Mouse (Mus musculus) lung, adult 18-20 months (tissue): ENCODE results near the gene Acap3.
A peak's percentile ranks its signal among the peaks of the same experiment; 100 is the strongest.

Experiments used
- DNase-seq, 2 experiments: peaks; one replicate each; pipeline ENCODE4 v3.0.0; 2022; ENCODE audit warnings: mixed read lengths in 2 of 2

Acap3 gene

GRCm38 (mm10) chr4:155891551-155892001 lies at the start of gene Acap3, which contains the start of gene Pusl1:
Gene Acap3, plus strand, starts transcription at chr4:155891822.
Gene Pusl1, minus strand, starts transcription at chr4:155891781.
- DNase-seq = peak; percentile 93 to 95

- DNase-seq = no peak
These were observed 48.4 kb upstream of the Acap3 start for GRCm38 (mm10) chr4:155843231-155843630.

DNA sequence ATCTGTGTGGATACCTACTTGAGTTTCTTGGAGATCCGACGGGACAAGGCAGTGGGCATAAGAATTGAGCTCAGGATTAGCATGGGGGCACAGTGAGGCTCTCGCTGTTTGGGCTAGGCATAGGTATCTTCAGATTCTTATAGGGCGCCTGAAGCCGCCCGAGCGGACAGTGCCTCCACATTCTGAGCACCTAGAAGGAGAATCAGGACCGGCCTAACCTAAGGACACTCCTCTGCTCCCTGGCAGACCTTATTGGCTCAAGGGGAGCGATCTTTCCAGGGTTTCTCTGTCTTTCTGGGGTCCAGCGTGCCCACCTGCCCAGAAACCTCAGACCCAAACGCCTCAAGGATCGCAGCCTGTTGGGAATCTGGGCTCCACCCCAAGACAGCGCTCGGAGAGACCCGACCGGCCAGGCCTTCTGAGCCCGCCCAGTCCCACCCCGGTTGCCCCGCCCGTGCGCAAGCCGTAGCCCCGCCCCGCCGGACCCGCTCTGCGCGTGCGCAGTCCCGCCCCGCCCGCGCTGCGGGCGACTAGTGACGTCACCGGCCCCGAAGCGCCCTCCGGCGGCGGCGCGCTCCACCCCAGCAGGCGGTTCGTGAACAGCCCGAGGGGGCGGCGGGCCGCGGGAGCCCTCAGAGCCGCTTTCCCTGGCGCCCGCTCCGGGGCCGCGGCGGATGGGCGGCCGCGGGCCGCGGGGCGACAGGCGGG lies 44.6 kb upstream of the Acap3 start, which contains the start of gene Dvl1:
Gene Dvl1 (plus strand): TSS at position 532 of the 708 bp plus-strand sequence.
- peak; percentile 90 to 91 for DNase-seq

GRCm38 (mm10) chr4:155847591-155848352 lies 43.9 kb upstream of the Acap3 start:
- peak; percentile 34 to 47 for DNase-seq

DNA sequence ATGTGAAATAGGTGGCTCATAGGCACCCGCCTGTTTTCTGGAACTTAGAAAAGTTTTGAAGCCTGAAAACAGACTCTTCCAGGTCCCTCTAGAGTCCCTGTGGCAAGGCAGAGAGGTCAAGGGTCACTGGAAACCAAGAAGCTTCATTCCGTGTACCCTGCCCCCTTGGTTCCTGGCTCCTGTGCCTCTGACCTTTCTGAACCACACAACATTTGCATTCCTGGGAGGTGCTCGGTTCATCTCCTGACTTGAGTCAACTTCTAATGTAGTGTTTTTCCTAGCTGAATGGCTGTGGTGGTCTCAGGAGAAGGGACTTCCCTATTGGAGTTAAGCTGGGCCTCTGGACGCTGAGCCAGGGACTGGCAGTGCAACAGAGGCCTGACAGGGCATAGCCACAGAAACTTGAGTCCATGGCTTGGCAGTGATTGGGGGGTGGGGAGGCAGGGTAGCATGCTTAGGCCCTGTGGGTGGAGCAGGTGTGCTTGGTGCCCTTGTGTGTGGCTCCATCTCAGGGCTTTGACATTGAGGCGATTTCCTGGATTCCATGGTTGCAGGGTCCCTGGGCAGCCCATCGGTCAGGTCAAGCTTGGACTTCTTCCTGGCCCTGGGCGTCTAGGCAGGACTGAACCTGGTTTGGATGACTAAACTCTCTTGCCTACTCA lies 43.1 kb upstream of the Acap3 start:
- DNase-seq = no peak

- DNase-seq = no peak
These were observed 42.2 kb upstream of the Acap3 start for GRCm38 (mm10) chr4:155849391-155849790.

DNA sequence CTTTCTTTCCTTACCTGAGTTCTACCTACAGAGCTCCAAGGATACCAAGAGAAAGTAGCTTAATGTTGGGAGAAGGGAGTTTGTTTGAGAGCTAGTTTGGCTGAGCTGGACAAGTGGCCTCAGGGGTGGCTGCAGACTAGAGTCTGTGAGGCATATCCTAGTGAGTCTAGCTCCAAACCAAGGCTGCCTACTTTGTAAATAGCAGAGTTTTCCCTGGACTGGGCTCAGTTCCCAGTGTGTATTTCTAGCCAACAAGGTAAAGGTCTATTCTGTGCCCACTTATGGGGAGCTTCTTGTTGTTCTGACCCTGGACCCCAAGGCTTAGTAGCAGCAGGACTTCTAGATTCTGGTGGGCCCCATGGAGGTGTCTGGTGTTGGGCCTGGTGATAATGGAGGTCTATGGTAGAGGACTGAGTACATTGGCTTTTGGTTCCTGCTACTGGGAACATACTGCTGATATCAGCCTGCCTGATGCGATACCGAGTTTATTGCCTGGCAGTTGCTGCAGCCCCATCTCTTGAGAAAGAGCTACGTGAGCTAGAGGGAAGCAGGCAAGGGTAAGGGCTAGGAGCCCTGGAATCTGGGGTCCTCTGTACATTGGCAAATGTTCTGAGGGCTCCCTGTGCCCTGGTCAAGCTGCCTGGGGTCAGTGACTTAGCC lies 41.7 kb upstream of the Acap3 start:
- DNase-seq = no peak

- no peak for DNase-seq
These were observed 40.3 kb upstream of the Acap3 start for GRCm38 (mm10) chr4:155851368-155851767.

DNA sequence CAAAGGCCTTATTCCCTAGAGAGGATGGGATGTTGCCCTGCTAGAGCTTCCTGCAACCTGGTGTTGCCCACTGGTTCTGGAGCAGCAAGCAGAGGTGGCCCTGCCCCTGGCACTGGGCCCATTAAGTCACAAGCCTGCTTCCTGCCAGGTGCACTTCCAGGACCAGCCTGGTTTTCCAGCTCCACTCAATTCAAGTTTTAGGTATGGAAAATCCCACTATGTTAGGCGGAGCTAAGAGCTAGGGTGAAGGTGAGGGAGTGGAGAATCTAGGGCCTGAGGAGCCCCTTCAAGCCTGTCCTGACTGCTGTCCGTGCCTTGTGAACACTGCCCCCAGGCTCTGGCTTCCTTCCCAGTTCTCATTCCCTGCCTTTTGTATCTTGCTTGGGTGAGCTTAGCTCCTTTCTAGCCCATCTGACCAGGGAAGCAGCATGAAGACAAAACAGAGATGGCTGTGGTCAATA lies 39.6 kb upstream of the Acap3 start:
- peak in 1 of 2 experiments; percentile 56 for DNase-seq

DNA sequence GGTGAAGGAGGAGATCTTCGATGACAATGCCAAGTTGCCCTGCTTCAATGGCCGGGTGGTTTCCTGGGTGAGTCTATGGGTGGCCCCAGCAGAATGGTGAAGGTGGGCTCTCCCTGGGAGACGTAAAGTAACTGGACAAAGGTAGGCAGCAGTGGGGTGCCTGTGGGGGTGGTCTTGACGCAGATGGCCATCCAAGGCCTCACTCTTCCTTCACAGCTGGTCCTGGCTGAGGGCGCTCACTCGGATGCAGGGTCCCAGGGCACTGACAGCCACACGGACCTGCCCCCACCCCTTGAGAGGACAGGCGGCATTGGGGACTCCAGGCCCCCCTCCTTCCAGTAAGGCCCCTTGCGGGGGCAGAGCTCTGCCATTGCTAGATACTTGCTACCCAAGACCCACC lies 38.2 kb upstream of the Acap3 start:
- DNase-seq = no peak

DNA sequence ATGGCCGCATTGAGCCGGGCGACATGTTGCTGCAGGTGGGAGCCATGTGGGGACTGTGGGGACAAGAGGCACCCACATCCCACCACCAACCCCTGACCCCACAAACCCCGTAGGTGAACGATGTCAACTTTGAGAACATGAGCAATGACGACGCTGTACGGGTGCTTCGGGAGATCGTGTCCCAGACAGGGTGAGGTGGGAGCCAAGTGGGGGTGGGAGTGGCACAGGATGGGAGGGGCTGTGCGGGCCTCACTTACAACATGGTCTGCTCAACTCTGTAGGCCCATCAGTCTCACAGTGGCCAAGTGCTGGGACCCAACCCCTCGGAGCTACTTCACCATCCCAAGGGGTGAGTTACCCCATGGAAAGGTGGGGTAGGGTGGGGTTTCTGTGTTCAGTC lies 36.6 kb upstream of the Acap3 start:
- no peak for DNase-seq

DNA sequence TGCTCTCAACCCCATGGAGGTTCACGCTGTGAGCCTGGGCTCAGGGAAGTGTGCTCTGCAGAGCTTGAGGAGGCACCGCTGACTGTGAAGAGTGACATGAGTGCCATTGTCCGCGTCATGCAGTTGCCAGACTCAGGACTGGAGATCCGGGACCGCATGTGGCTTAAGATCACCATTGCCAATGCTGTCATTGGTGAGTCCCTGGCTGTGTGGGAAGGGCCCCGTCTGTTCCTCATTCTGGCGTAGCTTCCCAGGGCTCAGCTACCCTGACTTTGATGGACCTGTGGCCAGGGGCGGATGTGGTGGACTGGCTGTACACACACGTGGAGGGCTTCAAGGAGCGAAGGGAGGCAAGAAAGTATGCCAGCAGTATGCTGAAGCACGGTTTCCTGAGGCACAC lies 35.6 kb upstream of the Acap3 start:
- DNase-seq = no peak

DNA sequence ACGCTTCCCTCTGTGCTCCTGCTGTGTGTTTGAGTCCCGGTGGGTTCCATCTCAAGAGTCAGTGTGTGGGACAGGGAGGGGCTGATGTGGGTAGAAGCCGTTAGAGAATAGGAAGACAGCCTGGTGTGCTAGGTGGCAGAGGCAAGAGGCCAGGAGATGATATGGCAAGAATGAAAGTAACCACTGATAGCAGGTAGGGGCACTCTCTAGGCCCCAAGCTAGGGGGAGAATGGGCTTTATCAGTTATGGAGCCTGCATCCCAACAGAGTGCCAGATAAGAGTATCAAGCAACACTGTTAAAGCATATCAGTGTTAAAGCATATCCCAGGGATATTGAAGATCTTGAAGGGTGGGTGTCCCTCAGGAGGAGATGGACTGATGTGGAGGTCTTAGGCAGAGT lies 34.7 kb upstream of the Acap3 start:
- DNase-seq = no peak

DNA sequence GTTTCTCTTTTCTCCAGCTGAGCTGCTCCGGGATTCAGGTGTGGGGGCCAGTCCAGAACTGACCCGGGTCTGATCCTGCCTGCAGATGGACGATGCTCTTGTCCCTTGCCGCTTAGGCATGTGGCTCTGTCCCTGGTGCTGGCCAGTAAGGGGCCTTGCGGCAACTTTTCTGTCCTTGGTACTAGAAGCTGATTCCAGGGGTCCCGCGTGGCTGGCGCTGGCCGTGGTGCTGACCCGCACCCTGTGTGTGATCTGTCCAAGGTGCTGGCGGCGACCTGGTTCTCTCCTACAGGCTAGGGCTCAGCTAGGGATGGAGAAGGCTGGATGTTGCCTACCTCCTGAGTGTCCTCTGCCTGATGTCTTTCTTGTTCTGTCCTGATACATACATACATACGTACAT lies 32.3 kb upstream of the Acap3 start:
- DNase-seq = peak in 1 of 2 experiments; percentile 14

DNA sequence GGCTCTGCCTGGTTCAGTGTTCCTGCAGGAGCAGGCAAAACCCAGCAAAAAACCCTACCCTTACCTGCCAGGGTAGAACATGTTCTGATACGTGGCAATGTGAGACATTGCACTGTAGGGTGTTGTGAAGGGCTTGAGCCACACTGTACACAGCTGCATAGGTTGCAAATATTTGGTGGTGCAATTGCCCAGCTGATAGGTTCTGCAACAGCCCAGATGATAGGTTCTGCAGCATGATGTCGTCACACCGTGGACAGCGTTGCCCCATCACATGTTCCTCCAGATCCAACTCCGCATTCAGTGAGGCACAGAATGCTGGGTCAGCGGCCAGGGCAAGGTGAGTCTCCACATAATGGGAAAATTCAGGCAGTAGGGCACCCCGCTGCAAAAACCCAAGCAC lies 29.8 kb upstream of the Acap3 start:
- DNase-seq = no peak

GRCm38 (mm10) chr4:155863001-155863400 lies 28.6 kb upstream of the Acap3 start, which contains the start of gene Tas1r3:
Gene Tas1r3, minus strand, starts transcription at chr4:155863362.
- DNase-seq = no peak

- peak; percentile 36 to 40 for DNase-seq
These were observed 22.9 kb upstream of the Acap3 start for GRCm38 (mm10) chr4:155868614-155869298.

DNA sequence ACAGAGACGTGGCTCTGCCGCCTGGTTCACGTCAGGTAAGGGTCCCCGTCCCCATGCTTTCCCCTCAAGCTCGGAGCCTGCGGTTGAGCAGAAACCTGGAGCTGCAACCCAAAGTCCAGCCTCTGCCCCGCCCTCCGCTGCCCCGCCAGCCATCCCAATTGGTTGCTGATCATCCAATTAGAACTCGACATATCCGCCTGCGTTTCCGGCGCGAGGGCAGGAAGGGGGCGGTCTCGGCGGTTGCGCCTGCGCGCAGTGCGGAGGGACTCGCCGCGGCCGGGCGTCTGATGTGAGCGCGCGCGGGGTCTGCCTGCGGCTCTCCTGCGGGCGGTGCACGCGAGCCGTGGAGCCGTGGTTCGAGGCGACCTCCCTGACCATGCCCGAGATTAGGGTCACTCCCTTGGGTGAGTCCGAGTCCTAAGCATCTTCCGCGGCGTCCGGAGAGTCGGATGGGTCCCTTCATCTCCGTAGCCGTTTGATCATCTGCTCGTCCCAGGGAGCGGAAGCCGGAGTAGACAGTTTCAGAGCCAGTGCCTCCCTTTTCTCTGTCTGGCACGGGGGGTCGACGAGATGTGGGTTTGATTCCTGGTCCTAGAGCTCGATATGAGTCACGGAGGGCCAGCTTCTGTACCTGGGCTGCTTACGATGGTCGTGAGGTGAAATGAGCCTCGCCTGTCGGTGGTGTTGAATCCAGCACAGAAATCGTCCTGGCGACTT lies 22.1 kb upstream of the Acap3 start, which contains the start of the genes Cptp and Ints11:
Gene Cptp (minus strand): TSS at position 124 of the 717 bp plus-strand sequence.
Gene Ints11 (plus strand): TSS at position 230 of the 717 bp plus-strand sequence.
- peak; percentile 97 to 98 for DNase-seq

GRCm38 (mm10) chr4:155871404-155871803 lies 20.2 kb upstream of the Acap3 start:
- DNase-seq = no peak

GRCm38 (mm10) chr4:155883587-155883986 lies 8.0 kb upstream of the Acap3 start:
- DNase-seq = no peak

DNA sequence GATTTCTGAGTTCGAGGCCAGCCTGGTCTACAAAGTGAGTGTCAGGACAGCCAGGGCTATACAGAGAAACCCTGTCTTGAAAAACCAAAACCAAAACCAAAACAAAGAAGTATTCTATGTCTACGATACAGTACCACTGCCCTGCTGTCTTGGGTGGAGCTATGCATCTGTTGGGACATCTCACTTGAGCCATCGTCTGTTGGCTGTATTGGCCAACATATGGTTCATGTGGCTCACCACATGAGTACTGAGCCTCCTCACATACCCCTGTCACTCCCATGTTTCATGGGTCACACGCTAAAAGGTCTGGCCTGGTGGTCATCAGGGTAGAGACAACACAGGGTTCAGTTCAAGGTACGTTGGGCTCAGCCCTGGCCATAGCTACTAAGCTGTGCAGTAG lies 5.3 kb upstream of the Acap3 start:
- DNase-seq = no peak
